Mouse (Mus musculus) spleen, adult 2 months (tissue): Measurements from ENCODE around the gene Dnm1.

Experiments used
- CTCF ChIP-seq: fragments of 200-500 bp; IDR thresholded peaks from 2 replicates; pipeline ENCODE4 v1.5.1; 2011; ENCODE audit warnings: mild to moderate bottlenecking, inconsistent platforms; ENCODE audit not compliant: insufficient read depth, insufficient read length, insufficient replicate concordance; ENCODE audit errors: extremely low read depth
- POLR2A ChIP-seq: fragments of 200-500 bp; IDR thresholded peaks from 2 replicates; pipeline ENCODE4 v1.6.1; 2011; ENCODE audit warnings: low read depth, low read length, inconsistent platforms

DNA sequence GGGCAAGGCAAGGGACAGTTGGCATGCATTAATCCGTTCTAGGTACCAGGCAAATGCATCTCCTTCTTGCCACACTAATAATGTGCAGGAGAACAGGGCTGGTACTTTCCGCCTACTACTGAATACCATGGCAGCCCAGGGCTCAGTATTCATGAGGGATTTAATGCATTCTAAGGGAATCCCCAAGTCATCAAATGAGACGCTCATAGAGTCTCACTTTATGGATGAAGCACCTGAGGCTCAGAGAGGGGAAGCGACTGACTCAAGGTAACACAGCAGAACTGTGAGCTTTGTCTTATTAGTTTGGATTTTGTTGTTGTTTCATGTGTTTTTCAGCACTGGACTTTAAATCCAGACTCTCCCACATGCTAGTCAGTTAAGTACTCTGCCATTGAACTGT lies 11.1 kb downstream of the Dnm1 start:
- no peak for TF ChIP-seq CTCF
- no peak for TF ChIP-seq POLR2A
